Mouse (Mus musculus): ENCODE measurements at regions not wholly inside any gene's neighbourhood (a gene's known extent, or its start where the extent isn't known, plus 50 kb on each side); places are given as distances from the start of the nearest gene placed in this dataset.

GRCm38 (mm10) chr2:51355281-51355680 is 206.4 kb upstream of the Rnd3 start:
- WGBS = 69% methylated on average over 7 of the region's 7 CpGs

GRCm38 (mm10) chr2:51354800-51355199 is 205.9 kb upstream of the Rnd3 start:
- H3K36me3 ChIP-seq = no peaks in the 10 kb centered on the region
- no peak for DNase-seq (ENCODE audit: low spot score)
- no peaks in the 10 kb centered on the region for H3K9me3 ChIP-seq
- WGBS = 91% methylated on average over 4 of the region's 4 CpGs
- no peaks in the 10 kb centered on the region for H3K4me1 ChIP-seq (replicated peaks)
- H3K27ac ChIP-seq = no peak overlapping the region; the same call in 1 of the 2 replicates
- no peaks in the 10 kb centered on the region for H3K27me3 ChIP-seq (ENCODE audit: insufficient read depth, poor library complexity, severe bottlenecking)
- H3K4me3 ChIP-seq = no peak overlapping the region

More at GRCm38 (mm10) chr2:51355281-51355680, 206.4 kb upstream of the Rnd3 start:
- H3K4me3 ChIP-seq = no peak overlapping the region
- DNase-seq (ENCODE audit: low spot score) = no peak
- H3K27ac ChIP-seq = no peak overlapping the region
- H3K36me3 ChIP-seq = no peaks in the 10 kb centered on the region
- H3K4me1 ChIP-seq (replicated peaks) = no peaks in the 10 kb centered on the region
- no peaks in the 10 kb centered on the region for H3K9me3 ChIP-seq
- no peaks in the 10 kb centered on the region for H3K27me3 ChIP-seq (ENCODE audit: insufficient read depth, poor library complexity, severe bottlenecking)

- DNase-seq (ENCODE audit: low spot score) = no peak
- no peaks in the 10 kb centered on the region for H3K27me3 ChIP-seq (ENCODE audit: insufficient read depth, poor library complexity, severe bottlenecking)
- no peaks in the 10 kb centered on the region for H3K36me3 ChIP-seq
- H3K4me1 ChIP-seq (replicated peaks) = no peaks in the 10 kb centered on the region
- no peak overlapping the region for H3K4me3 ChIP-seq
- 94% methylated on average over 2 of the region's 2 CpGs for WGBS
- no peaks in the 10 kb centered on the region for H3K9me3 ChIP-seq
- H3K27ac ChIP-seq = no peak overlapping the region
These were observed 200.7 kb upstream of the Rnd3 start for GRCm38 (mm10) chr2:51349614-51350013.

GRCm38 (mm10) chr2:51348774-51349173 is 199.9 kb upstream of the Rnd3 start:
- H3K27ac ChIP-seq = no peak overlapping the region
- no peaks in the 10 kb centered on the region for H3K9me3 ChIP-seq
- DNase-seq (ENCODE audit: low spot score) = no peak
- H3K36me3 ChIP-seq = no peaks in the 10 kb centered on the region
- no peaks in the 10 kb centered on the region for H3K4me1 ChIP-seq (replicated peaks)
- H3K27me3 ChIP-seq (ENCODE audit: insufficient read depth, poor library complexity, severe bottlenecking) = no peaks in the 10 kb centered on the region
- H3K4me3 ChIP-seq = no peak overlapping the region
- WGBS = 90% methylated on average over 2 of the region's 2 CpGs

- DNase-seq (ENCODE audit: low spot score) = no peak
- H3K27ac ChIP-seq = no peak overlapping the region
- 88% methylated on average over 1 of the region's 1 CpGs for WGBS
- H3K36me3 ChIP-seq = no peaks in the 10 kb centered on the region
- H3K9me3 ChIP-seq = no peaks in the 10 kb centered on the region
- no peaks in the 10 kb centered on the region for H3K27me3 ChIP-seq (ENCODE audit: insufficient read depth, poor library complexity, severe bottlenecking)
- no peaks in the 10 kb centered on the region for H3K4me1 ChIP-seq (replicated peaks)
- H3K4me3 ChIP-seq = no peak overlapping the region
These were observed 198.2 kb upstream of the Rnd3 start for GRCm38 (mm10) chr2:51347086-51347485.

GRCm38 (mm10) chr2:51342421-51342820 is 193.5 kb upstream of the Rnd3 start:
- no peaks in the 10 kb centered on the region for H3K27me3 ChIP-seq (ENCODE audit: insufficient read depth, poor library complexity, severe bottlenecking)
- 83% methylated on average over 1 of the region's 1 CpGs for WGBS

GRCm38 (mm10) chr2:51334437-51334836 is 185.5 kb upstream of the Rnd3 start:
- peak; percentile 5 for DNase-seq (ENCODE audit: low spot score)
- 42% methylated on average over 6 of the region's 6 CpGs for WGBS
- no peaks in the 10 kb centered on the region for H3K9me3 ChIP-seq
- peaks cover 11% of the 10 kb centered on the region for H3K4me1 ChIP-seq (replicated peaks)
- H3K27ac ChIP-seq = no peak overlapping the region; the same call in 1 of the 2 replicates
- H3K4me3 ChIP-seq = no peak overlapping the region
- H3K36me3 ChIP-seq = no peaks in the 10 kb centered on the region
- H3K27me3 ChIP-seq (ENCODE audit: insufficient read depth, poor library complexity, severe bottlenecking) = no peaks in the 10 kb centered on the region

More at GRCm38 (mm10) chr2:51342421-51342820, 193.5 kb upstream of the Rnd3 start:
- H3K4me3 ChIP-seq = no peak overlapping the region
- H3K9me3 ChIP-seq = no peaks in the 10 kb centered on the region
- DNase-seq (ENCODE audit: low spot score) = no peak
- no peaks in the 10 kb centered on the region for H3K4me1 ChIP-seq (replicated peaks)
- no peaks in the 10 kb centered on the region for H3K36me3 ChIP-seq
- H3K27ac ChIP-seq = no peak overlapping the region

GRCm38 (mm10) chr2:51327081-51327480 is 178.2 kb upstream of the Rnd3 start:
- H3K9me3 ChIP-seq = no peaks in the 10 kb centered on the region
- no peak overlapping the region for H3K4me3 ChIP-seq
- H3K27ac ChIP-seq = no peak overlapping the region
- H3K36me3 ChIP-seq = no peaks in the 10 kb centered on the region
- WGBS = 48% methylated on average over 8 of the region's 8 CpGs
- DNase-seq (ENCODE audit: low spot score) = no peak
- H3K27me3 ChIP-seq (ENCODE audit: insufficient read depth, poor library complexity, severe bottlenecking) = no peaks in the 10 kb centered on the region
- no peaks in the 10 kb centered on the region for H3K4me1 ChIP-seq (replicated peaks)

- no peaks in the 10 kb centered on the region for H3K4me1 ChIP-seq (replicated peaks)
- no peak overlapping the region for H3K27ac ChIP-seq
- H3K4me3 ChIP-seq = no peak overlapping the region
- no peaks in the 10 kb centered on the region for H3K36me3 ChIP-seq
- no peaks in the 10 kb centered on the region for H3K9me3 ChIP-seq
- no peaks in the 10 kb centered on the region for H3K27me3 ChIP-seq (ENCODE audit: insufficient read depth, poor library complexity, severe bottlenecking)
- DNase-seq (ENCODE audit: low spot score) = no peak
- 88% methylated on average over 5 of the region's 5 CpGs for WGBS
These were observed 172.8 kb upstream of the Rnd3 start for GRCm38 (mm10) chr2:51321676-51322075.

GRCm38 (mm10) chr2:51316452-51316851 is 167.5 kb upstream of the Rnd3 start:
- DNase-seq (ENCODE audit: low spot score) = no peak
- Histone ChIP-seq H3K27ac (no peak overlapping the region), H3K4me1 (replicated peaks) (no peaks in the 10 kb centered on the region), H3K27me3 (ENCODE audit: insufficient read depth, poor library complexity, severe bottlenecking) (no peaks in the 10 kb centered on the region), H3K4me3 (no peak overlapping the region), H3K36me3 (no peaks in the 10 kb centered on the region), H3K9me3 (peaks cover 3% of the 10 kb centered on the region; the same call in 1 of the 2 replicates)
- 84% methylated on average over 8 of the region's 8 CpGs for WGBS

GRCm38 (mm10) chr2:51313414-51313813 is 164.5 kb upstream of the Rnd3 start:
- H3K36me3 ChIP-seq = no peaks in the 10 kb centered on the region
- H3K4me3 ChIP-seq = no peak overlapping the region
- no peak for DNase-seq (ENCODE audit: low spot score)
- H3K9me3 ChIP-seq = peaks cover 3% of the 10 kb centered on the region; the same call in 1 of the 2 replicates
- WGBS = 69% methylated on average over 4 of the region's 4 CpGs
- H3K4me1 ChIP-seq (replicated peaks) = no peaks in the 10 kb centered on the region
- no peak overlapping the region for H3K27ac ChIP-seq
- H3K27me3 ChIP-seq (ENCODE audit: insufficient read depth, poor library complexity, severe bottlenecking) = no peaks in the 10 kb centered on the region

- Histone ChIP-seq H3K27ac (no peak overlapping the region), H3K4me1 (replicated peaks) (no peaks in the 10 kb centered on the region; the same call in 1 of the 2 replicates), H3K27me3 (ENCODE audit: insufficient read depth, poor library complexity, severe bottlenecking) (no peaks in the 10 kb centered on the region), H3K4me3 (no peak overlapping the region), H3K36me3 (no peaks in the 10 kb centered on the region), H3K9me3 (no peaks in the 10 kb centered on the region)
- DNase-seq (ENCODE audit: low spot score) = no peak
- WGBS = 83% methylated on average over 1 of the region's 1 CpGs
These were observed 157.3 kb upstream of the Rnd3 start for GRCm38 (mm10) chr2:51306257-51306656.

- Histone ChIP-seq H3K4me3 (no peak overlapping the region), H3K27me3 (ENCODE audit: insufficient read depth, poor library complexity, severe bottlenecking) (no peaks in the 10 kb centered on the region), H3K9me3 (no peaks in the 10 kb centered on the region), H3K27ac (no peak overlapping the region), H3K36me3 (no peaks in the 10 kb centered on the region), H3K4me1 (replicated peaks) (no peaks in the 10 kb centered on the region; the same call in 1 of the 2 replicates)
- DNase-seq (ENCODE audit: low spot score) = peak; percentile 10
- 68% methylated on average over 6 of the region's 6 CpGs for WGBS
These were observed 156.5 kb upstream of the Rnd3 start for GRCm38 (mm10) chr2:51305411-51305810.

- 72% methylated on average over 6 of the region's 6 CpGs for WGBS
- H3K9me3 ChIP-seq = no peaks in the 10 kb centered on the region
- no peaks in the 10 kb centered on the region; the same call in 1 of the 2 replicates for H3K4me1 ChIP-seq (replicated peaks)
- no peak for DNase-seq (ENCODE audit: low spot score)
- no peak overlapping the region for H3K27ac ChIP-seq
- no peak overlapping the region for H3K4me3 ChIP-seq
- no peaks in the 10 kb centered on the region for H3K27me3 ChIP-seq (ENCODE audit: insufficient read depth, poor library complexity, severe bottlenecking)
- no peaks in the 10 kb centered on the region for H3K36me3 ChIP-seq
These were observed 155.8 kb upstream of the Rnd3 start for GRCm38 (mm10) chr2:51304694-51305093.
